Mouse (Mus musculus) embryonic facial prominence, embryonic 12.5 days (tissue): ENCODE results near the gene Nme9. TPM values are rescaled to one million over a fixed set of nuclear protein-coding genes. Genes with fewer than 3 reads are reported as not detected.

Experiments
- ATAC-seq: fragments of 200-750 bp; cut with Nextera tagmentation; 2 replicates; pipeline ENCODE4 v1.8.0; 2017; ENCODE audit not compliant: insufficient number of reproducible peaks, insufficient read depth, low FRiP score, low TSS enrichment
- H3K27ac ChIP-seq: fragments of 300-500 bp; sonication (generic); 2 replicates; pipeline ENCODE4 v1.5.1; 2016; ENCODE audit warnings: mild to moderate bottlenecking
- H3K27me3 ChIP-seq: fragments of 300-500 bp; sonication (generic); 2 replicates; pipeline ENCODE4 v1.6.1; 2016; ENCODE audit warnings: mild to moderate bottlenecking, moderate library complexity
- H3K36me3 ChIP-seq: fragments of 300-500 bp; sonication (generic); 2 replicates; pipeline ENCODE4 v1.6.1; 2016; ENCODE audit warnings: mild to moderate bottlenecking
- H3K4me1 ChIP-seq: fragments of 300-500 bp; sonication (generic); 2 replicates; pipeline ENCODE4 v1.6.1; 2016
- H3K4me2 ChIP-seq: fragments of 300-500 bp; sonication (generic); replicated peaks from 2 replicates; pipeline ENCODE4 v1.6.1; 2016; ENCODE audit warnings: mild to moderate bottlenecking, moderate library complexity
- H3K4me3 ChIP-seq: fragments of 300-500 bp; sonication (generic); 2 replicates; pipeline ENCODE4 v1.5.1; 2016; ENCODE audit warnings: mild to moderate bottlenecking
- H3K9ac ChIP-seq: fragments of 300-500 bp; sonication (generic); 2 replicates; pipeline ENCODE4 v1.6.1; 2016; ENCODE audit warnings: mild to moderate bottlenecking, moderate library complexity
- H3K9me3 ChIP-seq: fragments of 300-500 bp; sonication (generic); 2 replicates; pipeline ENCODE4 v1.6.1; 2016; ENCODE audit warnings: mild to moderate bottlenecking, moderate library complexity
- WGBS: fragments of 180-500 bp; shearing (Covaris S2); methylation state at CpG from one replicate; pipeline ENCODE4 v1.1.7; 2016; 5-methylcytosine and 5-hydroxymethylcytosine counted together
- polyA plus RNA-seq: library from polyadenylated mRNA; unstranded; fragments of >200 nt; fragmentation: Nextera tagmentation; extraction: Ambion mirVana; gene quantifications from 2 replicates; pipeline ENCODE4 v1.2.1, GENCODE M21; 2016

Nme9 gene
- polyA plus RNA-seq, 1 experiment from 2014 or later, result not detected

- no peak for ATAC-seq
- H3K27ac ChIP-seq, result no peak overlapping the region
- H3K9me3 ChIP-seq, result no peaks in the 10 kb centered on the region
- no peak overlapping the region for H3K4me3 ChIP-seq
- no peaks in the 10 kb centered on the region for H3K27me3 ChIP-seq
- H3K4me2 ChIP-seq, result no peak overlapping the region
- 78% methylated on average over 6 of the region's 6 CpGs for WGBS
- no peaks in the 10 kb centered on the region for H3K4me1 ChIP-seq
- H3K36me3 ChIP-seq, result no peaks in the 10 kb centered on the region
- H3K9ac ChIP-seq, result no peak overlapping the region
Observed at GRCm38 (mm10) chr9:99464876-99465275, 13.6 kb downstream of the Nme9 start.

GRCm38 (mm10) chr9:99468572-99468971 is 17.3 kb downstream of the Nme9 start:
- Histone ChIP-seq H3K9me3 (no peaks in the 10 kb centered on the region), H3K4me2 (no peak overlapping the region), H3K4me3 (no peak overlapping the region), H3K4me1 (no peaks in the 10 kb centered on the region), H3K36me3 (no peaks in the 10 kb centered on the region), H3K27me3 (no peaks in the 10 kb centered on the region), H3K27ac (no peak overlapping the region), H3K9ac (no peak overlapping the region)
- 77% methylated on average over 9 of the region's 9 CpGs for WGBS
- ATAC-seq, result no peak

- no peaks in the 10 kb centered on the region for H3K27me3 ChIP-seq
- H3K9me3 ChIP-seq, result no peaks in the 10 kb centered on the region
- no peak for ATAC-seq
- no peak overlapping the region for H3K9ac ChIP-seq
- no peak overlapping the region for H3K4me2 ChIP-seq
- WGBS, result 62% methylated on average over 8 of the region's 8 CpGs
- no peak overlapping the region for H3K27ac ChIP-seq
- H3K36me3 ChIP-seq, result no peaks in the 10 kb centered on the region
- H3K4me1 ChIP-seq, result no peaks in the 10 kb centered on the region
- H3K4me3 ChIP-seq, result no peak overlapping the region
Observed at GRCm38 (mm10) chr9:99469681-99470273, 18.5 kb downstream of the Nme9 start.

- H3K9me3 ChIP-seq, result no peaks in the 10 kb centered on the region
- no peak overlapping the region for H3K4me2 ChIP-seq
- no peak for ATAC-seq
- H3K9ac ChIP-seq, result no peak overlapping the region
- no peaks in the 10 kb centered on the region for H3K27me3 ChIP-seq
- H3K36me3 ChIP-seq, result 0 out of 2 replicates have a peak, but pooled peaks cover 5% of the 10 kb centered on the region
- WGBS, result 79% methylated on average over 16 of the region's 16 CpGs
- no peak overlapping the region for H3K27ac ChIP-seq
- no peak overlapping the region for H3K4me3 ChIP-seq
- H3K4me1 ChIP-seq, result no peaks in the 10 kb centered on the region
Observed at GRCm38 (mm10) chr9:99470347-99471092, 19.2 kb downstream of the Nme9 start.

- Histone ChIP-seq H3K9me3 (no peaks in the 10 kb centered on the region), H3K36me3 (peaks cover 9% of the 10 kb centered on the region; the same call in 1 of the 2 replicates), H3K9ac (no peak overlapping the region), H3K27ac (no peak overlapping the region), H3K4me1 (no peaks in the 10 kb centered on the region), H3K27me3 (no peaks in the 10 kb centered on the region), H3K4me3 (no peak overlapping the region), H3K4me2 (no peak overlapping the region)
- 83% methylated on average over 7 of the region's 7 CpGs for WGBS
- ATAC-seq, result no peak
Observed at GRCm38 (mm10) chr9:99471334-99471733, 20.1 kb downstream of the Nme9 start.

- Histone ChIP-seq H3K4me3 (no peak overlapping the region), H3K27ac (no peak overlapping the region), H3K27me3 (no peaks in the 10 kb centered on the region), H3K36me3 (peaks cover 29% of the 10 kb centered on the region), H3K9me3 (no peaks in the 10 kb centered on the region), H3K4me1 (no peaks in the 10 kb centered on the region), H3K4me2 (no peak overlapping the region), H3K9ac (no peak overlapping the region)
- whole genome bisulfite sequencing, result 79% methylated on average over 9 of the region's 9 CpGs
- ATAC-seq, result no peak
Observed at GRCm38 (mm10) chr9:99479181-99479711, 28.0 kb downstream of the Nme9 start.

- Histone ChIP-seq H3K4me2 (no peak overlapping the region), H3K27me3 (no peaks in the 10 kb centered on the region), H3K4me3 (no peak overlapping the region), H3K9me3 (no peaks in the 10 kb centered on the region), H3K27ac (no peak overlapping the region), H3K9ac (no peak overlapping the region), H3K36me3 (peaks cover 30% of the 10 kb centered on the region), H3K4me1 (no peaks in the 10 kb centered on the region)
- WGBS, result 91% methylated on average over 4 of the region's 4 CpGs
- ATAC-seq, result no peak
Observed at GRCm38 (mm10) chr9:99480764-99481163, 29.5 kb downstream of the Nme9 start.

GRCm38 (mm10) chr9:99483191-99483590 is 31.9 kb downstream of the Nme9 start:
- ATAC-seq, result no peak
- Histone ChIP-seq H3K4me1 (no peaks in the 10 kb centered on the region), H3K36me3 (peaks cover 43% of the 10 kb centered on the region), H3K9me3 (no peaks in the 10 kb centered on the region), H3K27me3 (no peaks in the 10 kb centered on the region), H3K4me3 (no peak overlapping the region), H3K9ac (no peak overlapping the region), H3K27ac (no peak overlapping the region), H3K4me2 (no peak overlapping the region)
- 88% methylated on average over 4 of the region's 4 CpGs for WGBS

GRCm38 (mm10) chr9:99484632-99485031 is 33.4 kb downstream of the Nme9 start:
- Histone ChIP-seq H3K9ac (no peak overlapping the region), H3K36me3 (peaks cover 49% of the 10 kb centered on the region), H3K27me3 (no peaks in the 10 kb centered on the region), H3K4me1 (no peaks in the 10 kb centered on the region), H3K9me3 (no peaks in the 10 kb centered on the region), H3K4me3 (no peak overlapping the region), H3K27ac (no peak overlapping the region), H3K4me2 (no peak overlapping the region)
- ATAC-seq, result no peak

- 95% methylated on average over 4 of the region's 4 CpGs for WGBS
- H3K27me3 ChIP-seq, result no peaks in the 10 kb centered on the region
- H3K9me3 ChIP-seq, result no peaks in the 10 kb centered on the region
- no peaks in the 10 kb centered on the region for H3K4me1 ChIP-seq
- no peak overlapping the region for H3K27ac ChIP-seq
- H3K4me2 ChIP-seq, result no peak overlapping the region
- no peak overlapping the region for H3K9ac ChIP-seq
- no peak overlapping the region for H3K4me3 ChIP-seq
- no peak for ATAC-seq
- H3K36me3 ChIP-seq, result peaks cover 53% of the 10 kb centered on the region
Observed at GRCm38 (mm10) chr9:99485144-99485543, 33.9 kb downstream of the Nme9 start.

GRCm38 (mm10) chr9:99487126-99487695 is 35.9 kb downstream of the Nme9 start:
- H3K36me3 ChIP-seq, result peaks cover 44% of the 10 kb centered on the region
- H3K9me3 ChIP-seq, result no peaks in the 10 kb centered on the region
- H3K4me2 ChIP-seq, result no peak overlapping the region
- 87% methylated on average over 8 of the region's 8 CpGs for WGBS
- no peaks in the 10 kb centered on the region for H3K27me3 ChIP-seq
- no peak overlapping the region for H3K4me3 ChIP-seq
- no peak overlapping the region for H3K9ac ChIP-seq
- no peaks in the 10 kb centered on the region for H3K4me1 ChIP-seq
- ATAC-seq, result no peak
- H3K27ac ChIP-seq, result no peak overlapping the region

- Histone ChIP-seq H3K4me3 (no peak overlapping the region), H3K27ac (no peak overlapping the region), H3K27me3 (no peaks in the 10 kb centered on the region), H3K4me1 (no peaks in the 10 kb centered on the region), H3K4me2 (no peak overlapping the region), H3K9me3 (no peaks in the 10 kb centered on the region), H3K9ac (no peak overlapping the region), H3K36me3 (peaks cover 49% of the 10 kb centered on the region)
- WGBS, result 90% methylated on average over 3 of the region's 3 CpGs
- ATAC-seq, result no peak
Observed at GRCm38 (mm10) chr9:99487841-99488240, 36.6 kb downstream of the Nme9 start.
